Mouse (Mus musculus) telencephalon, adult 2 months (tissue): ENCODE measurements around the gene Synrg.

ENCODE experiments used
- DNase-seq: peaks from one replicate; pipeline ENCODE4 v3.0.0-alpha.2; 2011; ENCODE audit warnings: low read depth, low spot score

Synrg gene

GRCm38 (mm10) chr11:84073816-84074764 is 109.9 kb downstream of the Synrg start:
- no peak for DNase-seq

GRCm38 (mm10) chr11:84077008-84077407 is 112.8 kb downstream of the Synrg start:
- DNase-seq: no peak

GRCm38 (mm10) chr11:84078601-84079000 is 114.4 kb downstream of the Synrg start:
- no peak for DNase-seq

- DNase-seq: no peak
Measured at GRCm38 (mm10) chr11:84079361-84079760, 115.1 kb downstream of the Synrg start.

GRCm38 (mm10) chr11:84079887-84080286 is 115.7 kb downstream of the Synrg start:
- DNase-seq: no peak

- no peak for DNase-seq
Measured at GRCm38 (mm10) chr11:84080327-84080726, 116.1 kb downstream of the Synrg start.

- DNase-seq: no peak
Measured at GRCm38 (mm10) chr11:84081901-84082300, 117.7 kb downstream of the Synrg start.

- no peak for DNase-seq
Measured at GRCm38 (mm10) chr11:84090572-84090971, 126.3 kb downstream of the Synrg start.
